Mouse (Mus musculus) hindbrain, embryonic 11.5 days (tissue): ENCODE results near the gene Tmem170. TPM values are rescaled to one million over a fixed set of nuclear protein-coding genes. Genes with fewer than 3 reads are reported as not detected.

ENCODE experiments used
- ATAC-seq: fragments of 200-750 bp; cut with Nextera tagmentation; 2 replicates; pipeline ENCODE4 v1.8.0; 2017; ENCODE audit warnings: mild to moderate bottlenecking, moderate TSS enrichment, moderate library complexity; ENCODE audit not compliant: low FRiP score
- DNase-seq: peaks from one replicate; pipeline ENCODE4 v3.0.0-alpha.2; 2015; ENCODE audit warnings: low spot score
- H3K27ac ChIP-seq: fragments of 300-500 bp; sonication (generic); 2 replicates; pipeline ENCODE4 v1.5.1; 2014; ENCODE audit warnings: mild to moderate bottlenecking, low read depth, low read length
- H3K27me3 ChIP-seq: fragments of 300-500 bp; sonication (generic); 2 replicates; pipeline ENCODE4 v1.6.1; 2014; ENCODE audit warnings: mild to moderate bottlenecking, low read length, moderate library complexity, mixed read lengths; ENCODE audit not compliant: control insufficient read depth, insufficient read depth
- H3K36me3 ChIP-seq: fragments of 300-500 bp; sonication (generic); 2 replicates; pipeline ENCODE4 v1.6.1; 2014; ENCODE audit warnings: mild to moderate bottlenecking, low read length, moderate library complexity, mixed read lengths; ENCODE audit not compliant: control insufficient read depth, insufficient read depth
- H3K4me1 ChIP-seq: fragments of 300-500 bp; sonication (generic); replicated peaks from 2 replicates; pipeline ENCODE4 v1.6.1; 2014; ENCODE audit warnings: low read length, mixed read lengths; ENCODE audit not compliant: control insufficient read depth, insufficient read depth
- H3K4me2 ChIP-seq: fragments of 300-500 bp; sonication (generic); replicated peaks from 2 replicates; pipeline ENCODE4 v1.6.1; 2014; ENCODE audit warnings: mild to moderate bottlenecking, low read depth, low read length
- H3K4me3 ChIP-seq: fragments of 300-500 bp; sonication (generic); 2 replicates; pipeline ENCODE4 v1.5.1; 2014; ENCODE audit warnings: low read depth, low read length
- H3K9ac ChIP-seq: fragments of 300-500 bp; sonication (generic); 2 replicates; pipeline ENCODE4 v1.6.1; 2014; ENCODE audit warnings: low read depth, low read length
- H3K9me3 ChIP-seq: fragments of 300-500 bp; sonication (generic); 2 replicates; pipeline ENCODE4 v1.6.1; 2016; ENCODE audit warnings: low read length; ENCODE audit not compliant: control insufficient read depth
- WGBS: fragments of 180-500 bp; shearing (Covaris S2); extraction: QIAGEN DNeasy Blood & Tissue Kit; methylation state at CpG from one replicate; pipeline ENCODE4 v1.1.7; 2014; 5-methylcytosine and 5-hydroxymethylcytosine counted together
- polyA plus RNA-seq: library from polyadenylated mRNA; unstranded; fragments of >200 nt; fragmentation: Nextera tagmentation; extraction: Ambion mirVana; gene quantifications from 2 replicates; pipeline ENCODE4 v1.2.1, GENCODE M21; 2014

Gene Tmem170
- polyA plus RNA-seq, 1 experiment from 2014 or later: 11.0 TPM

GRCm38 (mm10) chr8:111905500-111906121 lies 29.1 kb upstream of the Tmem170 start:
- Histone ChIP-seq H3K9me3 (no peaks in the 10 kb centered on the region), H3K9ac (no peak overlapping the region), H3K27ac (no peak overlapping the region), H3K27me3 (peaks cover 7% of the 10 kb centered on the region; the same call in 1 of the 2 replicates), H3K36me3 (no peaks in the 10 kb centered on the region), H3K4me3 (no peak overlapping the region), H3K4me2 (no peak overlapping the region), H3K4me1 (no peaks in the 10 kb centered on the region)
- 67% methylated on average over 7 of the region's 8 CpGs for WGBS
- ATAC-seq: no peak
- no peak for DNase-seq

- DNase-seq: no peak
- no peak overlapping the region for H3K4me3 ChIP-seq
- H3K27me3 ChIP-seq: no peaks in the 10 kb centered on the region
- 41% methylated on average over 5 of the region's 5 CpGs for WGBS
- ATAC-seq: no peak
- H3K36me3 ChIP-seq: no peaks in the 10 kb centered on the region
- H3K27ac ChIP-seq: no peak overlapping the region
- no peak overlapping the region for H3K4me2 ChIP-seq
- H3K9me3 ChIP-seq: no peaks in the 10 kb centered on the region
- H3K4me1 ChIP-seq: no peaks in the 10 kb centered on the region
- H3K9ac ChIP-seq: no peak overlapping the region
Measured at GRCm38 (mm10) chr8:111902080-111902479, 25.5 kb upstream of the Tmem170 start.

GRCm38 (mm10) chr8:111898586-111898985 lies 22.0 kb upstream of the Tmem170 start:
- H3K27ac ChIP-seq: no peak overlapping the region
- no peaks in the 10 kb centered on the region for H3K36me3 ChIP-seq
- no peak for ATAC-seq
- no peak overlapping the region for H3K4me2 ChIP-seq
- no peaks in the 10 kb centered on the region for H3K9me3 ChIP-seq
- H3K4me3 ChIP-seq: no peak overlapping the region
- no peak overlapping the region for H3K9ac ChIP-seq
- no peaks in the 10 kb centered on the region for H3K4me1 ChIP-seq
- WGBS: 33% methylated on average over 10 of the region's 10 CpGs
- DNase-seq: no peak
- H3K27me3 ChIP-seq: no peaks in the 10 kb centered on the region

- WGBS: 88% methylated on average over 7 of the region's 7 CpGs
- no peak for ATAC-seq
- Histone ChIP-seq H3K36me3 (no peaks in the 10 kb centered on the region), H3K9ac (no peak overlapping the region), H3K4me1 (0 out of 2 replicates have a peak, but pooled peaks cover 2% of the 10 kb centered on the region), H3K4me3 (no peak overlapping the region), H3K9me3 (no peaks in the 10 kb centered on the region), H3K4me2 (no peak overlapping the region), H3K27me3 (peaks cover 13% of the 10 kb centered on the region), H3K27ac (no peak overlapping the region)
- no peak for DNase-seq
Measured at GRCm38 (mm10) chr8:111894955-111895354, 18.4 kb upstream of the Tmem170 start.

GRCm38 (mm10) chr8:111892615-111893014 lies 16.1 kb upstream of the Tmem170 start:
- Histone ChIP-seq H3K9me3 (no peaks in the 10 kb centered on the region), H3K4me2 (no peak overlapping the region), H3K4me3 (no peak overlapping the region), H3K27ac (no peak overlapping the region), H3K27me3 (peaks cover 23% of the 10 kb centered on the region), H3K9ac (no peak overlapping the region), H3K4me1 (0 out of 2 replicates have a peak, but pooled peaks cover 2% of the 10 kb centered on the region), H3K36me3 (no peaks in the 10 kb centered on the region)
- no peak for DNase-seq
- ATAC-seq: no peak
- 66% methylated on average over 5 of the region's 5 CpGs for WGBS

GRCm38 (mm10) chr8:111891983-111892382 lies 15.4 kb upstream of the Tmem170 start:
- H3K27me3 ChIP-seq: peaks cover 23% of the 10 kb centered on the region
- no peak for ATAC-seq

GRCm38 (mm10) chr8:111890911-111891303 lies 14.4 kb upstream of the Tmem170 start:
- Histone ChIP-seq H3K27me3 (peaks cover 23% of the 10 kb centered on the region), H3K4me3 (no peak overlapping the region), H3K4me1 (0 out of 2 replicates have a peak, but pooled peaks cover 2% of the 10 kb centered on the region), H3K9ac (no peak overlapping the region), H3K4me2 (no peak overlapping the region), H3K36me3 (no peaks in the 10 kb centered on the region), H3K27ac (no peak overlapping the region), H3K9me3 (no peaks in the 10 kb centered on the region)
- 58% methylated on average over 6 of the region's 6 CpGs for WGBS
- ATAC-seq (no peak), DNase-seq (no peak)

More at GRCm38 (mm10) chr8:111891983-111892382, 15.4 kb upstream of the Tmem170 start:
- Histone ChIP-seq H3K4me2 (no peak overlapping the region), H3K27ac (no peak overlapping the region), H3K4me3 (no peak overlapping the region), H3K9ac (no peak overlapping the region), H3K36me3 (no peaks in the 10 kb centered on the region), H3K9me3 (no peaks in the 10 kb centered on the region), H3K4me1 (0 out of 2 replicates have a peak, but pooled peaks cover 2% of the 10 kb centered on the region)
- no peak for DNase-seq
- WGBS: 42% methylated on average over 8 of the region's 8 CpGs

- H3K4me3 ChIP-seq: 0 out of 2 replicates have a peak overlapping the region, but pooled peaks have one; percentile 10
- peak overlapping the region; percentile 40 for H3K4me2 ChIP-seq
- ATAC-seq (no peak), DNase-seq (no peak)
- 12% methylated on average over 86 of the region's 86 CpGs for WGBS
- no peak overlapping the region for H3K9ac ChIP-seq
- peaks cover 23% of the 10 kb centered on the region for H3K27me3 ChIP-seq
- no peak overlapping the region for H3K27ac ChIP-seq
- H3K36me3 ChIP-seq: no peaks in the 10 kb centered on the region
- no peaks in the 10 kb centered on the region for H3K9me3 ChIP-seq
- 0 out of 2 replicates have a peak, but pooled peaks cover 2% of the 10 kb centered on the region for H3K4me1 ChIP-seq
Measured at GRCm38 (mm10) chr8:111889931-111890910, 13.7 kb upstream of the Tmem170 start.
